Mouse (Mus musculus): ENCODE results near the gene Eipr1.

DNA sequence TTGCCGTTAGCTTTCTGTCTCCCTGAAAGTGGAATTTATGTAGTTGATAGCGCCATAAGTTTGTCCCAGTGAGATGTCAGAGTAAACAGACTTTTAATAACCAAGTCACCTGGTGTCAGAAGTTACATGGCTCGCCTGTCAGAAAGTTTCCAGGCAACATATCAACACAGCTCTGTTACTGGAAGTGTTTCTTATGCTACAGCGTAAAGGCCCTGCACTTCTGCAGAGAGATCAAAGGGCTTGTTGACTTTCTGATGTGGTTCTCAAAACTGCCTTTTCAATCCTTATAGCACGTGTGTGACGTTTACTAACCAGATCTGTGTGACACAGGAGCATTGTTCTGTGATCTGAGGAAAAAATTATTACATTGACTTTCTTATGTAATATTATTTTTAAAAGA lies 82.7 kb downstream of the Eipr1 start:
- TF ChIP-seq CTCF (IDR thresholded peaks at IDR 0.05; ENCODE audit: low read depth) (no peak), EP300 (IDR thresholded peaks at IDR 0.05; ENCODE audit: low read depth) (no peak)
